Mouse (Mus musculus) kidney, adult 18-20 months (tissue): Measurements from ENCODE around the gene Ugt1a7c.
"Not testable (repeated sequence)": the region's sequence is repeated elsewhere in the genome, so short reads cannot be mapped to it uniquely, and the experiment has no call there.

Source experiments
- DNase-seq: peaks from one replicate; pipeline ENCODE4 v3.0.0; 2021

Gene Ugt1a7c

DNA sequence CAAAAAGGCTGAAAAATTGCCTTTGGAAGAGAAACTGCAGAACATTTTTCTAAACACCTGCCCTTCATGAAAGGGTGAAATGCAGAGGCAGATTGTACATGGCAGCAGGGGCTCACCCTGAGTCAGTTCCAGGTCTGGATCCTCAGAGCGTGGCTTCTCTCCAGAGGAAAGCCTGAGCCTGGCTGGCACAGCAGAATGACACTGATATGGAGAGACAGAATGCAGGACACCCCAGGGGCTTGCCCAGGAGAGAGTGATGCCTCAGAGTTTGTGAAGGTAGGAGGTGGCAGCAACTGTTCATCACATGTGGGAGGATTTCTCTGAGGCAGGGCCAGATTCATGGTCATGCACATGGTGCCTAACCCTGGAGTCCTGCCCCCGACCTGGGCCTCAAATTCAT lies 105.1 kb downstream of the Ugt1a7c start:
- peak; percentile 39 for DNase-seq

- peak; percentile 66 for DNase-seq
Measured at GRCm38 (mm10) chr1:88200456-88200855, 105.6 kb downstream of the Ugt1a7c start, which contains the start of gene Ugt1a2. TSS of gene Ugt1a2 (plus strand) at chr1:88200601.

GRCm38 (mm10) chr1:88205294-88205922 lies 110.5 kb downstream of the Ugt1a7c start, which contains the start of gene Dnajb3:
TSS of gene Dnajb3 (minus strand) at chr1:88205782.
- DNase-seq, result peak; percentile 75

DNA sequence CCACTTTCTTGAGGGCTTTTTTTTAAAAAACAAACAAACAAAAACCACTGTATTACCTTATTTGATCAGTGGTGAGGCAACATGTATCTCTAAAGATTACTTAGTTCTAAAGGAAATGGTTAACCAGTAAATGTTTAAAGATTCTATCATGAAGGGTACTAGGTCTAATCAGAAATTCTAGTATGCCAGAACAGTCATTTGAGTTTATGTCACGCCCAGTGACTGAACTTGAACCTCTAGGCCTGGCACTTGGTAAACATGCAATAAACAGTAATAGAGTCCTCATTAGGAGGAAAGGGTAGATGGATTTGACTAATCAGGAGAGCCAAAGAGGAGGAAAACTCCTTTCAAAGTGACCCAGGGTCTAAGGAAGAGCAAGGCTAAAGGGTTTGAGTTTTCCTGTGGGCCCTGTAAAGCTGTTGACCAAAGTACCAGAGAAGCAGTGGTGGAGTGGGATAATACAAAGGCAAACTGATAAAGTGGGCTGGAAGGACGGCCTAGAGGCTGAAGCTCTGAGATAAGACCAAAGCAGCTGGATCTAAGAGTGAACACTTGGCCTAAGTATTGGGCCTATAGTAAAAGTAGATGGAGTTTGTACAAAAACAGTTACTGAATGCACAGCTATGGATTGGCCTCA lies 112.1 kb downstream of the Ugt1a7c start:
- DNase-seq, result no peak

DNA sequence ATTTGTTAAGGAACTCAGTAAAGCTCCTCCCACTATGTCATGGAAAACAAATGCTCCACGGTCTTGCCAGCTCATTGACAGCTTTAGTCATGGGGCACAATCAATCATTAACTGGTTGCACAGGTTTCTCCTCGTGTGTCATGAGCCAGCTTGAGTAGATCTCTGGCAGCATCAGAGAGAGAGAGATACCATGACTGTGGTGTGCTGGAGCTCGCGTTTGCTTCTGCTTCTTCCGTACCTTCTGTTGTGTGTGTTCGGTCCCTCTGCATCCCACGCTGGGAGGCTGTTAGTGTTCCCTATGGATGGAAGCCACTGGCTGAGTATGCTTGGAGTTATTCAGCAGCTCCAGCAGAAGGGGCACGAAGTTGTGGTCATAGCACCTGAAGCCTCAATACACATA lies 117.0 kb downstream of the Ugt1a7c start, which contains the start of gene Ugt1a1:
Gene Ugt1a1, plus strand, starts transcription at position 148 of the 400 bp plus-strand sequence.
- DNase-seq, result peak; percentile 45

DNA sequence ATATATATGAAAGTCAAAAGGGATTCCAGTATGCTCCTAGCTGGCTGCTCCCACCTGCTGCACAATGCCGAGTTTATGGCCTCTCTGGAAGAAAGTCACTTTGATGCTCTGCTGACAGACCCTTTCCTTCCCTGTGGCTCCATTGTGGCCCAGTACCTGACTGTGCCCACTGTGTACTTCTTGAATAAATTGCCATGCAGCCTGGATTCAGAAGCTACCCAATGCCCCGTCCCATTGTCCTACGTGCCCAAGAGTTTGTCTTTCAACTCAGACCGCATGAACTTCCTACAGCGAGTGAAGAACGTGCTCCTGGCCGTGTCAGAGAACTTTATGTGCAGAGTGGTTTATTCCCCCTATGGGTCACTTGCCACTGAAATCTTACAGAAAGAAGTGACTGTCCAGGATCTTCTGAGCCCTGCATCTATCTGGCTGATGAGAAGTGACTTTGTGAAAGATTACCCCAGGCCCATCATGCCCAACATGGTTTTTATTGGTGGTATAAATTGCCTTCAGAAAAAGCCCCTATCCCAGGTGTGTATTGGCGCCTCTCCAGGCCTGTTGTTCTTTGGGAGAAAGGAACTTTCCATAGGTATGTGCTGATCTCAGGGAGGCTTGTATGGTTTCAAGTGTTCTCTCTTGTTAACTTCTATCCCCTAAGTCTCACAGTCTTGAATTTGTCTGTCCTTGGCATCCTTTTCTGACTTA lies 117.6 kb downstream of the Ugt1a7c start:
- no peak for DNase-seq

DNA sequence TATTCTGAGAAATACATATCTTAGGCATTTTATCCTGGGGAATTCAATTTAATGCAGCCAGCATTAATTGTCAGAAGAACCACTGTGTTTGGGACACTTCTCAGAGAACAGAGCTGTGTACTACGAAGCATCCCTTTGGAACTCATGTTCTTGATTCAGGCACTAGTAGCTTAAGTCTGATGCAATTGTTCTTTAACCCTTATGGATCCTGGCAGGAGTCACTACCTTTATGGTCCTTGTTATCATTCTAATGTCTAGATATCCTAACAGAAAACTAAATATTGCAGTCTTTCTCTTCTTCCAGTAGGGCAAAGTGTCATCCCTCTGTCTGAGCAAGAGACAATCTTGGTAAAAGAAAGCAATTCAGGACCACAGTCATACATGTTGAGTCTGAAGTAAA lies 118.2 kb downstream of the Ugt1a7c start:
- no peak for DNase-seq

DNA sequence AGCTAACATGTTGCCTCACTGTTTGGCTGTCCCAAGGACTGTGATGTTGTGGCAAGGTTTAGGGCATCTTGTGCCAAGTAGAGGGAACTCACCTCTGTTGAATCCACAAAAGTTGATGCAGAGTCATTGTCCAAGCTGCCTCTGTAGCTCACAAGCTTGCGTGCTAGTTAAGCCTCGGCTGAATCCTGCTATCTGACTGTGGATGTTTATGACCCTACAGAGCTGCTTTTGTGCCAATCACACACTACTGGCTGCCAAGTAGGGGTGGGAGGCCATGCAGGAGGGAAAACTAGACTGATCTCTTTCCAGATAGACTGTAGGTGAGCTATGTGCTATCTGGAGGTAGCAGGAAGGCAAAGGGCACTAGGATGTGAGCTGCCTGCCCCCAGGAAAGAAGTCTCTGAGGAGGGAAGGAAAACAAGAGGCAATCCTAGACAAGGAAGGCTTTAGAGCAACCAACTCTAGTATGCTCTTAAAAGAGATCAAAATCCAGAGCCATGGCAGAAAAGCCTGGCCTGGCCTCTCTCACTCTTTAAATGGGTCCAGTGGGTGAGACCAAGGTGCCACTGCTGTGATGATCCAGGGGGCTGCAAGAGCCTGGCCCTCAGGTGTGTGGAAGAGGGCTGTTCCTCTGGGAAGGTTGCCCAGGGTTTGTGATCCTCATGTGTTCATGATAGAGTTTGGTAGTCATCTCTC lies 119.1 kb downstream of the Ugt1a7c start:
- DNase-seq, result no peak

GRCm38 (mm10) chr1:88214462-88214952 lies 119.6 kb downstream of the Ugt1a7c start:
- DNase-seq, result no peak

GRCm38 (mm10) chr1:88215466-88216380 lies 120.9 kb downstream of the Ugt1a7c start:
- no peak for DNase-seq

DNA sequence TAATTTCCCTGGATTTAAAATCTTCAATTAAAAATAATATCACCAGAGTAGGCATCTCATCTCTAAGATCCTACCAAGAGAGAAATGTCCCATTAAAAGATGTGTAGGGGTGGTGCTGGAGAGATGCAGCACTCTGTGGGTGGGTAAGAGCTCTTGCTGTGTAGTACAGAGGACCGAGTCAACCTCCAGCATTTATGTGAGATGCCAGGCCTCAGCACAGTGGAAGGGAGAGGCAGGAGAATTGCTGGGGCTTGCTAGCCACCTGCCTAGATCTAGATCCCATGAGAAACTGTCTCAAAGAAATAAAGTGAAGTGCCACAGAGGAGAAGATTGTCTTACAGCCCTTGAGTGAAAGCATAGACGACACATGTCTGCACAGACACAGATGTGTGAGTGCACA lies 121.7 kb downstream of the Ugt1a7c start:
- DNase-seq, result no peak

DNA sequence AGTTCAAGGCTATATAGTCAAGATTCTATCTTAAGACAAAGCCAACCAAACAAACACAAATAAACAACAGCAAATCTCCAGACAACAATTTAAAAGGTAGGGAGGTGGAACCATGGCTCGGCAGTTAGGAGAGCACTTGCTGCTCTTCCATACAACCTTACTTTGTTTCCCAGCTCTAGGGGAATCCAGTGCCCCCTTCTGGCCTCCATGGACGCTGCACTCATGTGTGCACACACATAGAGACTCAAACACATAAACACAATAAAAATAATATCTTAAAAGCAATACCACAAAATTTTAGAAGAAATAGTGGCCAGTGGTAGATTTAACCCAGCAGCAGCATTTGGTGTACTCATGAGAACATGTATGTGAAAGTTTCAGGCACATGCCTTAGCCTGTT lies 122.3 kb downstream of the Ugt1a7c start:
- DNase-seq, result no peak

DNA sequence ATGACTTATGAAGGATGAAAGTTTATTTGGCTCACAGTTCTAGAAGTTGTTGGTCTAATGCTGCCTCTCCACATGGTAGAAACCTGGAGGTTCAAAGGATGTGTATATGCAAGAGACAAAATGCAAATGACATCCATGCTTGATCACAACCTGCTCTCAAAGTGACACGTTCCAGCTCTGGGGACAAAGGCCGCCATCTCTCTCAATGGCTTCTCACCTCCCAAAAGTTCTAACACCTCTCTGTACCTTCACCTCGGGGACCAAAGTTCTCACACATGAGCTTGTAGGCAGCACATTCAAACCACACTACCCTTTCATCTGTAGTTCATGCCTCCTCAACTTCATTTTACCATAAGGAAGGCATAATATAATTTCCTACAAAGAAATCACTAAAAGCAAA lies 122.7 kb downstream of the Ugt1a7c start:
- DNase-seq, result no peak

GRCm38 (mm10) chr1:88218051-88218450 lies 123.2 kb downstream of the Ugt1a7c start:
- no peak for DNase-seq

DNA sequence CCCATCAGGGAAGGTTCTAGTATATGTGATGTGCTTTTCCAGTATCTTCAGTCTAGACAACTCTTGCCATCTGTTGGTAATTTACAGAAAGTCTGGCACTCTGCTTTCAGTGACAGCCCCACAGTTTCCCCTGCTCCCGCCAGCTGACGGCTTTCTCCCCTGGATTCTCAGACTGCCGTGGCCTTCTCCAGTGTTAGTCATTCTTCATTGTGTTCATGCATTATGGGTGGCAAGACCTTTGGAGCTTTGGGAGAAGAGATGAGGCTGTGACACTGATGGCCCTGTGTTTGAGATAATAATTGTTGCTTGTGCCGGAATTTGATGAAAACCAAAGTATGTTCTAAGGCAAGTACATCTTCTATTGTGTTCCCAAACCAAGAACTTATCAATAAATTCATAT lies 123.7 kb downstream of the Ugt1a7c start:
- DNase-seq, result no peak

- no peak for DNase-seq
Measured at GRCm38 (mm10) chr1:88219054-88219453, 124.2 kb downstream of the Ugt1a7c start.

DNA sequence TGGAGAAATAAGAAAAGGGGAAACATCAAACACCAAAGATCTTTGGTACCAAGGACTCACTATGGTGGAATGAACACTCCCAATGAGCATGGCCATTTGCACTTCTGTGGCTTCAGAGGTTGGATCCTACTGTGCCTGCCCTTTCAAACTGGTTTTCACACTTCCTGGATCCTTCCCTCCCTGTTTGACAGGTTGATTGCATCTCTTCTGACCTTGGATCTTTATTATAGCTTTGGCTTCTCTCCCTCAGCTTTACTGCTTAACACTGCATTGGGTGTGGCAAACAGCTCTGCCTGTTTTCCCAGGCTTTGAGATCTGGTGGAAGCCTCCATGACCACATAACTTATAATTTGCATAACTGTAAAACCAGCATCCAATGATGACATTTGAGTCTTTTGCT lies 125.5 kb downstream of the Ugt1a7c start:
- DNase-seq, result no peak

- no peak for DNase-seq
Measured at GRCm38 (mm10) chr1:88222216-88222615, 127.4 kb downstream of the Ugt1a7c start.

DNA sequence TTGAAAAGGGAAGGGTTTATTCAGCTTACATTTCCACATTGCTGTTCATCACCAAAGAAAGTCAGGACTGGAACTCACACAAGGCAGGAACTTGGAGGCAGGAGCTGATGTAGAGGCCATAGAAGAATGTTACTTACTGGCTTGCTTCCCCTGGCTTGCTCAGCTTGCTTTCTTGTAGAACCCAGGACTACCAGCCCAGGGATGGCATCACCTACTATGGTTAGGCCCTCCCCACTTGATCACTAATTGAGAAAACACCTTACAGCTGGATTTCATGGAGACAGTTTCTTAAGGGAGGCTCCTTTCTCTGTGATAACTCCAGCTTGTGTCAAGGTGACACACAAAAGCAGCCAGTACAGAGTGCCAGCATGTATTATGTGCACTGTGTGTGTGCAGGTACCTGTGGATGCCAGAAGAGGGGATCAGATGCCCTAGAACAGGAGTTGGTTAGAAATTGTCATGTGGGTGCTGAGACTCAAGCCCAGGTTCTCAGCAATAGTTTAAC lies 128.2 kb downstream of the Ugt1a7c start:
- not testable (repeated sequence) for DNase-seq

GRCm38 (mm10) chr1:88223591-88223990 lies 128.7 kb downstream of the Ugt1a7c start:
- no peak for DNase-seq

DNA sequence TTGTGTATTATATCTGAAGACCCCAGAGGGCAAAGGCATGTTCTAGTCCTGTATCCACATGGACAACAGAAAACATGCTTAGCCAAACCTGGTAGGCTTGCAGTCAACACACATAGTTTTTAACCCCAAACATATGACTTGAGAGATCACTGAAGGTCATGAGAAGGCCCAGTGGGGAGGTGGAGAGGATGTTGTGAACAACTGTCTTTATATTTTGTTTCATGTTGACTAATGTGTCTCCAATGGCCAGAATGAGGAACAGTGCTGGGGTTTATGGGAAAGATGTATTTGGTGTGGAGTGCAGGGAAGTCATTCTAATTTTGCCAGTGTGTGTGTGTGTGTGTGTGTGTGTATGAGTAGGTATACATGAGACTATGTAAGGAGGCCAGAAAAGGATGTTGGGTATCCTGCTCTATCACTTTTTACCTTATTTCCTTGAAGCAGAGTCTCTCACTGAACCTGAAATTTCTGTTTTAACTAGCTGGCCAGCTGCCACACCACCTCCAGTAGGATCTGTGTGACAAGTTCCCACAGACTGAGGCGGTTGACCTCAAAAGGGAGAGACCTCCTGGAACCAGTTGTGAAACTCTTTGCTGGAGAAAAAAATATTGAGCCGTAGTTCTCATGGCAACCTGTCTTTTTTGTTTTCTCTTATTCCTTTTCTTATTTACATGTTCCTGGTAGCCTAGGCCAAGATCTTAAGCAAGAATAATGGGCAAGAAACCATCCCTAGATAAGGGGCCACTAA lies 129.3 kb downstream of the Ugt1a7c start:
- no peak for DNase-seq
